Mouse (Mus musculus): ENCODE data around the gene Dnmt1. TPM values are rescaled to one million over a fixed set of nuclear protein-coding genes. Genes with fewer than 3 reads are reported as not detected.

Dnmt1 gene
- total and polyA plus RNA-seq, 3 experiments = 9.1 to 11.6 (median 11.1) TPM

GRCm38 (mm10) chr9:20866879-20867278, 92.8 kb downstream of the Dnmt1 start:
- Histone ChIP-seq H3K79me2 (replicated peaks; ENCODE audit: control insufficient read depth, insufficient read depth, low read length) (no peaks in the 10 kb centered on the region), H3K9ac (ENCODE audit: low read depth, low read length) (no peak overlapping the region), H3K27ac (no peak overlapping the region), H3K27me3 (ENCODE audit: control insufficient read depth, insufficient read depth, low read length) (no peaks in the 10 kb centered on the region), H3K4me1 (ENCODE audit: control insufficient read depth, insufficient read depth, low read length) (no peaks in the 10 kb centered on the region; the same call in 1 of the 2 replicates), H3K36me3 (ENCODE audit: control insufficient read depth, insufficient read depth, low read length) (no peaks in the 10 kb centered on the region), H3K4me3 (no peak overlapping the region)
- WGBS = 57% methylated on average over 3 of the region's 3 CpGs
- DNase-seq = no peak
- intact Hi-C loops (cut with DNase I) = no loop called here
- TF ChIP-seq CTCF (IDR thresholded peaks at IDR 0.05) (no peak), POLR2A (IDR thresholded peaks at IDR 0.05; ENCODE audit: insufficient read depth, low read depth, low read length) (no peak), EP300 (IDR thresholded peaks at IDR 0.05; ENCODE audit: insufficient read depth, low read depth, low read length) (no peak)

GRCm38 (mm10) chr9:20862225-20862624, 97.5 kb downstream of the Dnmt1 start:
- H3K79me2 ChIP-seq (replicated peaks; ENCODE audit: control insufficient read depth, insufficient read depth, low read length) = no peaks in the 10 kb centered on the region
- no peaks in the 10 kb centered on the region for H3K27me3 ChIP-seq (ENCODE audit: control insufficient read depth, insufficient read depth, low read length)
- intact Hi-C loops (cut with DNase I) = no loop called here
- H3K36me3 ChIP-seq (ENCODE audit: control insufficient read depth, insufficient read depth, low read length) = no peaks in the 10 kb centered on the region
- H3K27ac ChIP-seq = no peak overlapping the region
- no peak overlapping the region for H3K9ac ChIP-seq (ENCODE audit: low read depth, low read length)
- 57% methylated on average over 4 of the region's 4 CpGs for WGBS
- H3K4me3 ChIP-seq = no peak overlapping the region
- TF ChIP-seq POLR2A (IDR thresholded peaks at IDR 0.05; ENCODE audit: insufficient read depth, low read depth, low read length) (no peak), EP300 (IDR thresholded peaks at IDR 0.05; ENCODE audit: insufficient read depth, low read depth, low read length) (no peak), CTCF (IDR thresholded peaks at IDR 0.05) (no peak)
- no peaks in the 10 kb centered on the region for H3K4me1 ChIP-seq (ENCODE audit: control insufficient read depth, insufficient read depth, low read length)
- no peak for DNase-seq

DNA sequence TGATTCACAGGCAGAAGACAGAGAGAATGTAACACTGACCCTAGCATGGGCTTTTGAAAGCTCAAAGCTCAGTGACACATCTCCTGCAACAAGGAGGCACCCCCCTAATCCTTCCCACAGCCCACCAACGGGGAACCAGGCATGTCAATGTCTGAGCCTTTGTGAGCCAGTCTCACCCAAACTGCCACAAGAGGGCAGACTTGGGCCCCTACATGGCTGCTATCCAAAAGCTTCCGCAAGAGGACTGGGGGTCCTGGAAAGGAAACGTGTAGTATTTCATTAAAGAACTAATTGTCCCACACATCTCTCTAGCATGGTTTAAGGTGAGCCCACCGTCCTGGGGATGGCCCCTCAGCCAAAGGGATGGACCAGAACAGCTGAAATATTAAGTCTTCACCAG, 97.9 kb downstream of the Dnmt1 start:
- TF ChIP-seq EP300 (IDR thresholded peaks at IDR 0.05; ENCODE audit: insufficient read depth, low read depth, low read length) (no peak), POLR2A (IDR thresholded peaks at IDR 0.05; ENCODE audit: insufficient read depth, low read depth, low read length) (no peak), CTCF (IDR thresholded peaks at IDR 0.05) (peak; percentile 65)
- Histone ChIP-seq H3K36me3 (ENCODE audit: control insufficient read depth, insufficient read depth, low read length) (no peaks in the 10 kb centered on the region), H3K9ac (ENCODE audit: low read depth, low read length) (no peak overlapping the region), H3K79me2 (replicated peaks; ENCODE audit: control insufficient read depth, insufficient read depth, low read length) (no peaks in the 10 kb centered on the region), H3K27ac (no peak overlapping the region), H3K27me3 (ENCODE audit: control insufficient read depth, insufficient read depth, low read length) (no peaks in the 10 kb centered on the region), H3K4me3 (no peak overlapping the region), H3K4me1 (ENCODE audit: control insufficient read depth, insufficient read depth, low read length) (no peaks in the 10 kb centered on the region)
- intact Hi-C loops (cut with DNase I) = no loop called here
- DNase-seq = no peak
- 8% methylated on average over 4 of the region's 4 CpGs for WGBS

DNA sequence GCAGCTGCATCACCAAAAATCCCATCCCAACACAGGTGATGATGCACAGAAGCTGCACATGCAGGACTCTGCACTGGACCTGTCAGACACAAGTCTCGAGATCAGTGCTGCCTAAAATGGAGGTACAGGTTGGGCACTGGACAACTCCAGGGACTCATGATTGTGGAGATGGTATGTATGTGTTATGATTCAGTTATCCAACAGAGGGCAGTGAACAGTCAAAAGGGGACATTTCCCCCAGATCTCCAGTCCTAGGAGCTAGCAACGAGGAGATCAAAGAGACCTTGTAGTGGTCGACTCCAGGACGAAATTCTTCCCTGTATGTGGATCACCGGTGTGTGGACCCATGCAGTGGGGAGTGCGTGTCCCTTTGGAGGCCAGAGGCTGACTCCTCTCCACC, 99.8 kb downstream of the Dnmt1 start:
- Histone ChIP-seq H3K27me3 (ENCODE audit: control insufficient read depth, insufficient read depth, low read length) (no peaks in the 10 kb centered on the region), H3K79me2 (replicated peaks; ENCODE audit: control insufficient read depth, insufficient read depth, low read length) (no peaks in the 10 kb centered on the region), H3K4me1 (ENCODE audit: control insufficient read depth, insufficient read depth, low read length) (no peaks in the 10 kb centered on the region), H3K9ac (ENCODE audit: low read depth, low read length) (no peak overlapping the region), H3K27ac (no peak overlapping the region), H3K36me3 (ENCODE audit: control insufficient read depth, insufficient read depth, low read length) (no peaks in the 10 kb centered on the region), H3K4me3 (no peak overlapping the region)
- WGBS = 43% methylated on average over 6 of the region's 6 CpGs
- DNase-seq = no peak
- TF ChIP-seq CTCF (IDR thresholded peaks at IDR 0.05) = no peak
- TF ChIP-seq EP300 (IDR thresholded peaks at IDR 0.05; ENCODE audit: insufficient read depth, low read depth, low read length) = no peak
- no peak for TF ChIP-seq POLR2A (IDR thresholded peaks at IDR 0.05; ENCODE audit: insufficient read depth, low read depth, low read length)
- intact Hi-C loops (cut with DNase I) = no loop called here

Small RNA genes lying within 50 kb of the gene (microRNA-seq; reads per million reads assigned to microRNA genes)
- gene Mir7081 = 0 to 0.77 reads per million in 2 experiments

Other genes starting within 250 kb of the Dnmt1 start
- under 1 TPM in 1 of 2 experiments, not detected in 1; 0.13 TPM for gene Olfm2, start 213.5 kb downstream of the Dnmt1 start, total RNA-seq (2021)
- 0.31 and 0.38 TPM in 2 replicates for gene Olfm2, start 213.5 kb downstream of the Dnmt1 start, polyA plus RNA-seq (2012; rRNA removed)
- gene Col5a3, start 144.8 kb downstream of the Dnmt1 start, total RNA-seq (2021) = 10 to 100 TPM in 1 of 2 experiments, 1 to 10 TPM in 1; 7.0 to 19.7 TPM
- gene Col5a3, start 144.8 kb downstream of the Dnmt1 start, polyA plus RNA-seq (2012; rRNA removed) = 11.6 and 13.5 TPM in 2 replicates
- gene Rdh8, start 141.4 kb downstream of the Dnmt1 start, total RNA-seq (2021) = not detected
- not detected in 2 replicates for gene Rdh8, start 141.4 kb downstream of the Dnmt1 start, polyA plus RNA-seq (2012; rRNA removed)
- gene A230050P20Rik, start 91.2 kb downstream of the Dnmt1 start, total RNA-seq (2021) = 1 to 10 TPM; 3.9 to 4.3 TPM
- 16.4 and 21.2 TPM in 2 replicates for gene A230050P20Rik, start 91.2 kb downstream of the Dnmt1 start, polyA plus RNA-seq (2012; rRNA removed)
- 1 to 10 TPM; 3.9 to 4.0 TPM for gene Angptl6, start 80.2 kb downstream of the Dnmt1 start, total RNA-seq (2021)
- gene Angptl6, start 80.2 kb downstream of the Dnmt1 start, polyA plus RNA-seq (2012; rRNA removed) = 4.0 and 5.4 TPM in 2 replicates
- gene Ppan, start 71.7 kb downstream of the Dnmt1 start, total RNA-seq (2021) = 1 to 10 TPM; 5.9 to 6.7 TPM
- gene Ppan, start 71.7 kb downstream of the Dnmt1 start, polyA plus RNA-seq (2012; rRNA removed) = 11.9 and 18.8 TPM in 2 replicates
- 100 to 1,000 TPM; 101 to 113 TPM for gene Eif3g, start 61.3 kb downstream of the Dnmt1 start, total RNA-seq (2021)
- 69.6 and 69.9 TPM in 2 replicates for gene Eif3g, start 61.3 kb downstream of the Dnmt1 start, polyA plus RNA-seq (2012; rRNA removed)
- gene S1pr2, start 16.9 kb upstream of the Dnmt1 start, total RNA-seq (2021) = 1 to 10 TPM; 2.8 to 3.2 TPM
- 4.2 and 6.1 TPM in 2 replicates for gene S1pr2, start 16.9 kb upstream of the Dnmt1 start, polyA plus RNA-seq (2012; rRNA removed)
- 100 to 1,000 TPM; 124 to 130 TPM for gene Mrpl4, start 42.9 kb upstream of the Dnmt1 start, total RNA-seq (2021)
- gene Mrpl4, start 42.9 kb upstream of the Dnmt1 start, polyA plus RNA-seq (2012; rRNA removed) = 173 and 226 TPM in 2 replicates
- 1 to 10 TPM; 7.6 to 9.2 TPM for gene Icam1, start 56.1 kb upstream of the Dnmt1 start, total RNA-seq (2021)
- 12.4 and 15.3 TPM in 2 replicates for gene Icam1, start 56.1 kb upstream of the Dnmt1 start, polyA plus RNA-seq (2012; rRNA removed)
- 1 to 10 TPM in 1 of 2 experiments, under 1 TPM in 1; 0.84 to 1.0 TPM for gene Icam4, start 69.5 kb upstream of the Dnmt1 start, total RNA-seq (2021)
- 0.70 and 1.4 TPM in 2 replicates for gene Icam4, start 69.5 kb upstream of the Dnmt1 start, polyA plus RNA-seq (2012; rRNA removed)
- gene Icam5, start 72.2 kb upstream of the Dnmt1 start, total RNA-seq (2021) = not detected
- 0.06 and 0.08 TPM in 2 replicates for gene Icam5, start 72.2 kb upstream of the Dnmt1 start, polyA plus RNA-seq (2012; rRNA removed)
- not detected for gene Zglp1, start 107.2 kb upstream of the Dnmt1 start, total RNA-seq (2021)
- gene Zglp1, start 107.2 kb upstream of the Dnmt1 start, polyA plus RNA-seq (2012; rRNA removed) = not detected in 2 replicates
- gene Gm49373, start 113.2 kb upstream of the Dnmt1 start, total RNA-seq (2021) = under 1 TPM in 1 of 2 experiments, not detected in 1; 0.30 TPM
- 0.27 and 0.32 TPM in 2 replicates for gene Gm49373, start 113.2 kb upstream of the Dnmt1 start, polyA plus RNA-seq (2012; rRNA removed)
- gene Fdx1l, start 113.7 kb upstream of the Dnmt1 start, total RNA-seq (2021) = 10 to 100 TPM; 35.8 to 41.4 TPM
- 48.3 and 51.1 TPM in 2 replicates for gene Fdx1l, start 113.7 kb upstream of the Dnmt1 start, polyA plus RNA-seq (2012; rRNA removed)
- gene Gm38431, start 132.1 kb upstream of the Dnmt1 start, total RNA-seq (2021) = under 1 TPM; 0.31 to 0.34 TPM
- gene Gm38431, start 132.1 kb upstream of the Dnmt1 start, polyA plus RNA-seq (2012; rRNA removed) = 2.0 and 2.3 TPM in 2 replicates
- gene Raver1, start 132.1 kb upstream of the Dnmt1 start, total RNA-seq (2021) = 10 to 100 TPM; 26.3 to 27.9 TPM
- gene Raver1, start 132.1 kb upstream of the Dnmt1 start, polyA plus RNA-seq (2012; rRNA removed) = 27.4 and 29.1 TPM in 2 replicates
- gene Tyk2, start 171.4 kb upstream of the Dnmt1 start, total RNA-seq (2021) = 1 to 10 TPM; 7.3 to 8.1 TPM
- gene Tyk2, start 171.4 kb upstream of the Dnmt1 start, polyA plus RNA-seq (2012; rRNA removed) = 13.5 and 13.7 TPM in 2 replicates
- 100 to 1,000 TPM; 150 to 162 TPM for gene Cdc37, start 190.1 kb upstream of the Dnmt1 start, total RNA-seq (2021)
- gene Cdc37, start 190.1 kb upstream of the Dnmt1 start, polyA plus RNA-seq (2012; rRNA removed) = 62.3 and 96.1 TPM in 2 replicates
- gene Pde4a, start 205.8 kb upstream of the Dnmt1 start, total RNA-seq (2021) = 10 to 100 TPM; 58.9 to 60.0 TPM
- 57.2 and 68.9 TPM in 2 replicates for gene Pde4a, start 205.8 kb upstream of the Dnmt1 start, polyA plus RNA-seq (2012; rRNA removed)

All from heart, adult 2 months (tissue).